Mouse (Mus musculus): ENCODE measurements around the gene Relb.

- TF ChIP-seq POLR2A (IDR thresholded peaks at IDR 0.05; ENCODE audit: extremely low read depth, insufficient read depth, low read length): no peak
- TF ChIP-seq CTCF (IDR thresholded peaks at IDR 0.05; ENCODE audit: extremely low read depth, insufficient read depth, low read length): no peak
Measured at GRCm38 (mm10) chr7:19557086-19557485, 72.2 kb downstream of the Relb start.
